Mouse (Mus musculus) kidney, embryonic 15.5 days (tissue): Measurements from ENCODE around the gene BC052040. TPM values are rescaled to one million over a fixed set of nuclear protein-coding genes. Genes with fewer than 3 reads are reported as not detected.

Source experiments
- ATAC-seq: fragments of 200-750 bp; cut with Nextera tagmentation; replicated peaks from 2 replicates; pipeline ENCODE4 v1.8.0; 2017; ENCODE audit warnings: moderate TSS enrichment; ENCODE audit not compliant: low FRiP score
- H3K27ac ChIP-seq: fragments of 300-500 bp; sonication (generic); 2 replicates; pipeline ENCODE4 v1.5.1; 2015; ENCODE audit warnings: mild to moderate bottlenecking, inconsistent platforms
- H3K27me3 ChIP-seq: fragments of 300-500 bp; sonication (generic); 2 replicates; pipeline ENCODE4 v1.6.1; 2015; ENCODE audit warnings: inconsistent platforms
- H3K36me3 ChIP-seq: fragments of 300-500 bp; sonication (generic); 2 replicates; pipeline ENCODE4 v1.6.1; 2015; ENCODE audit warnings: inconsistent platforms
- H3K4me1 ChIP-seq: fragments of 300-500 bp; sonication (generic); 2 replicates; pipeline ENCODE4 v1.6.1; 2015; ENCODE audit warnings: inconsistent platforms
- H3K4me2 ChIP-seq: fragments of 300-500 bp; sonication (generic); 2 replicates; pipeline ENCODE4 v1.6.1; 2015; ENCODE audit warnings: moderate library complexity, mild to moderate bottlenecking, inconsistent platforms
- H3K4me3 ChIP-seq: fragments of 300-500 bp; sonication (generic); replicated peaks from 2 replicates; pipeline ENCODE4 v1.5.1; 2015; ENCODE audit warnings: mild to moderate bottlenecking, inconsistent platforms
- H3K9ac ChIP-seq: fragments of 300-500 bp; sonication (generic); 2 replicates; pipeline ENCODE4 v1.6.1; 2015; ENCODE audit warnings: mild to moderate bottlenecking, inconsistent platforms
- H3K9me3 ChIP-seq: fragments of 300-500 bp; sonication (generic); replicated peaks from 2 replicates; pipeline ENCODE4 v1.6.1; 2016; ENCODE audit warnings: inconsistent platforms
- WGBS: fragments of 180-500 bp; shearing (Covaris S2); methylation state at CpG from one replicate; pipeline ENCODE4 v1.1.7; 2015; ENCODE audit warnings: mixed read lengths; 5-methylcytosine and 5-hydroxymethylcytosine counted together
- polyA plus RNA-seq: library from polyadenylated mRNA; unstranded; fragments of >200 nt; fragmentation: Nextera tagmentation; extraction: Ambion mirVana; gene quantifications from 2 replicates; pipeline ENCODE4 v1.2.1, GENCODE M21; 2015

BC052040 gene
- polyA plus RNA-seq, 1 experiment from 2014 or later: 18.8 TPM

DNA sequence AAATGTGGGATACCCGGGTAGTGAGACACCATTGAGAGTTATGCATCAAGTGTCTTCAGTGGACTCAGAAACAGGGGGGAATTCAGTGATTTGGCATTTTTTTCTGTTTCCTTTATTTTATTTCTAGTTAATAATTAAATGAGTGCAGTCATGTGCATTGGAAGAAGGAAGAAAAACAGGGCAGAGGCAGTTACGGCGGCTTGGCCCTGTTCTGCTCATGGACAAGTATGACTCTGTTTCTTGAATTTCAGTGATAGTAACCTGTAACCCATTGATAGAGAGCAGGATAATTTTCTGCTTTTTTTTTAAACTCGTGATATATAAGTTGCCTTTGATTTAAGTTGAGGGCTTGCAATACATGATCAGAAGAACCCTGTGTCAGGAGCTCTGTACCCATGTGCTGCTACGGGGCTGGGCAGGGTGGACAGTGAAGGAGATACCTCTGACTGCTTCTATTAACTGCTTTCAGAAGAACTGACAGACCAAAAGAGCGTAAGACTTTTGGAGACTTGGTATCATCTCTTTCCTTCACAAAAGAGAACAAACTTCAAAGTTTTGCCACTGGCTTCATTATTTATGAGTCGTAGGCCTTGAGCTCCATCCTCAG is 91.6 kb downstream of the BC052040 start:
- Histone ChIP-seq H3K9me3 (no peaks in the 10 kb centered on the region), H3K27ac (peak overlapping the region; percentile 71), H3K9ac (no peak overlapping the region), H3K4me1 (peaks cover 10% of the 10 kb centered on the region), H3K36me3 (no peaks in the 10 kb centered on the region), H3K4me2 (no peak overlapping the region), H3K4me3 (no peak overlapping the region), H3K27me3 (no peaks in the 10 kb centered on the region)
- WGBS: 69% methylated on average over 7 of the region's 7 CpGs
- peak; percentile 86 for ATAC-seq

DNA sequence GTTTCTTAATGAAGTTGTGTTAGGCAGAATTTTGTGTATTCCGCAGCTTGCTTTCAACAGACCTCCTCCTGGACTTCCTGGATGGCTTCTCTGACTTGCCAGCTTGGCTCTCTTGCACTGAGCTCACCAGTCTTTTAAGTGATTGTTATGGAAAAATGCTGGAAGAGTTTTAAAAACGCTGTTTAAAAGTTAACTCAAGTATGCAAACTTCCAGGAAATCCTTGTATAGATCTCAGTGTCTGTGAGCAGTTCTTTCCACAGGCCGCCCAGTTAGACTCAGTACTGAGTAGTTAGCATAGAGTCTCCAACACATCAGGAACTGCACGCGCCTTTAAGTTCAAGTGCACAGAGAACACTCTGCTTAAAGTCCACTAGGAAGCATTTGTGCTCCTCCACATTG is 97.3 kb downstream of the BC052040 start:
- no peaks in the 10 kb centered on the region for H3K27me3 ChIP-seq
- no peak overlapping the region for H3K9ac ChIP-seq
- WGBS: 82% methylated on average over 5 of the region's 5 CpGs
- peaks cover 4% of the 10 kb centered on the region for H3K4me1 ChIP-seq
- no peak for ATAC-seq
- H3K27ac ChIP-seq: no peak overlapping the region
- no peak overlapping the region for H3K4me2 ChIP-seq
- H3K9me3 ChIP-seq: no peaks in the 10 kb centered on the region
- H3K36me3 ChIP-seq: no peaks in the 10 kb centered on the region
- no peak overlapping the region for H3K4me3 ChIP-seq

DNA sequence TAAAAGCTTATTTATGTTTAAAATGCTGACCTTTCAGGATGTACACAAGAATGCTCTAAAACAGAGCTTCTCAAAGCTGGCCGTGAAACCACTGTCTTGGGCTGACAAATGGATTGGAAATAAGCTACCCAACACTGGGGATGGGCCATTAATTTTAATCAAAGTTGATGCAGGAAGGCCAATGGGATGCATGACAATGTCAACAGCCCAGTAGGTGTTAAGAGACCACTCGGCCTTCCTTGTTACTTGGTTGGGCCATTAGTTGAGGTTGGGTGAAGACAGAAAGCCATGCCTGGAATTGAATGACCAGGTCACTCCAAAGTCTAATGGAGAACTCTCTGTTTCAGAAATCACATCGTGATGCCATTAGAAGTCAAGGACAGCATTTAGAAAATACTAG is 103.7 kb downstream of the BC052040 start:
- no peaks in the 10 kb centered on the region; the same call in 1 of the 2 replicates for H3K36me3 ChIP-seq
- no peaks in the 10 kb centered on the region for H3K27me3 ChIP-seq
- no peaks in the 10 kb centered on the region for H3K9me3 ChIP-seq
- no peak overlapping the region for H3K9ac ChIP-seq
- ATAC-seq: peak; percentile 85
- 28% methylated on average over 3 of the region's 3 CpGs for WGBS
- H3K4me3 ChIP-seq: no peak overlapping the region
- peaks cover 17% of the 10 kb centered on the region; the same call in 1 of the 2 replicates for H3K4me1 ChIP-seq
- H3K4me2 ChIP-seq: no peak overlapping the region
- H3K27ac ChIP-seq: no peak overlapping the region

- H3K27me3 ChIP-seq: no peaks in the 10 kb centered on the region
- H3K4me2 ChIP-seq: no peak overlapping the region
- 0 out of 2 replicates have a peak overlapping the region, but pooled peaks have one; percentile 27 for H3K27ac ChIP-seq
- no peaks in the 10 kb centered on the region for H3K9me3 ChIP-seq
- no peak overlapping the region for H3K9ac ChIP-seq
- H3K4me1 ChIP-seq: peaks cover 17% of the 10 kb centered on the region; the same call in 1 of the 2 replicates
- H3K4me3 ChIP-seq: no peak overlapping the region
- 91% methylated on average over 4 of the region's 4 CpGs for WGBS
- H3K36me3 ChIP-seq: peaks cover 4% of the 10 kb centered on the region; the same call in 1 of the 2 replicates
- no peak for ATAC-seq
These were observed 106.1 kb downstream of the BC052040 start for GRCm38 (mm10) chr2:115687612-115688011.

GRCm38 (mm10) chr2:115688282-115688681 is 106.8 kb downstream of the BC052040 start:
- Histone ChIP-seq H3K4me1 (peaks cover 17% of the 10 kb centered on the region; the same call in 1 of the 2 replicates), H3K4me3 (no peak overlapping the region), H3K27ac (0 out of 2 replicates have a peak overlapping the region, but pooled peaks have one; percentile 27), H3K27me3 (no peaks in the 10 kb centered on the region), H3K36me3 (peaks cover 4% of the 10 kb centered on the region; the same call in 1 of the 2 replicates), H3K9me3 (no peaks in the 10 kb centered on the region), H3K4me2 (no peak overlapping the region), H3K9ac (no peak overlapping the region)
- peak; percentile 79 for ATAC-seq
- WGBS: 62% methylated on average over 6 of the region's 6 CpGs

- H3K36me3 ChIP-seq: peaks cover 7% of the 10 kb centered on the region; the same call in 1 of the 2 replicates
- H3K27ac ChIP-seq: no peak overlapping the region
- H3K4me3 ChIP-seq: no peak overlapping the region
- H3K4me2 ChIP-seq: no peak overlapping the region
- no peaks in the 10 kb centered on the region for H3K9me3 ChIP-seq
- H3K4me1 ChIP-seq: no peaks in the 10 kb centered on the region
- no peaks in the 10 kb centered on the region for H3K27me3 ChIP-seq
- H3K9ac ChIP-seq: no peak overlapping the region
- no peak for ATAC-seq
- WGBS: 85% methylated on average over 3 of the region's 3 CpGs
These were observed 112.3 kb downstream of the BC052040 start for GRCm38 (mm10) chr2:115693841-115694240.

DNA sequence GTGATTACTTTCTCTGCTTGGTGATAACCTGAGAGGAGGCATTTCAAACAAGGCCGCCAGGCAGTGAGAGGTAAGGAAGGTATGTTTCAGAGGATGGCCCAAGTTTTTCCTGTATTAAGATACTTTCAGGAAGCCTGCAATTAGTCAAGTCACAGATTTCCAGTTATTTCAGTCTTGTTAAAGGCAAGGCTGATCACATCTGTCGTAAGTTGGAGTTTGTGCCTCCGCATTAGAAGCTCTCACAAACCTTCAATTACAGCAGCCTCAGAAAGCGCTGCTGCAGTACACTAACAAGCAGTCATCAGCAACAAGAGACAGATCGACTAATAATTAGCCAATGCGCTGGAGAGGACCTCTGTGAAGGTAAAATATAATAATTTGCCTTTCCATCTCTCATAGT is 112.9 kb downstream of the BC052040 start:
- H3K27me3 ChIP-seq: no peaks in the 10 kb centered on the region
- no peak overlapping the region for H3K27ac ChIP-seq
- no peaks in the 10 kb centered on the region for H3K4me1 ChIP-seq
- no peak overlapping the region for H3K9ac ChIP-seq
- H3K4me3 ChIP-seq: no peak overlapping the region
- H3K9me3 ChIP-seq: no peaks in the 10 kb centered on the region
- WGBS: 86% methylated on average over 6 of the region's 6 CpGs
- peaks cover 7% of the 10 kb centered on the region; the same call in 1 of the 2 replicates for H3K36me3 ChIP-seq
- H3K4me2 ChIP-seq: no peak overlapping the region
- ATAC-seq: no peak

- WGBS: 77% methylated on average over 5 of the region's 5 CpGs
- H3K9me3 ChIP-seq: no peaks in the 10 kb centered on the region
- H3K9ac ChIP-seq: no peak overlapping the region
- no peak for ATAC-seq
- no peak overlapping the region for H3K27ac ChIP-seq
- no peak overlapping the region for H3K4me2 ChIP-seq
- no peak overlapping the region for H3K4me3 ChIP-seq
- 0 out of 2 replicates have a peak, but pooled peaks cover 2% of the 10 kb centered on the region for H3K4me1 ChIP-seq
- H3K27me3 ChIP-seq: no peaks in the 10 kb centered on the region
- peaks cover 6% of the 10 kb centered on the region; the same call in 1 of the 2 replicates for H3K36me3 ChIP-seq
These were observed 117.5 kb downstream of the BC052040 start for GRCm38 (mm10) chr2:115699032-115699431.

DNA sequence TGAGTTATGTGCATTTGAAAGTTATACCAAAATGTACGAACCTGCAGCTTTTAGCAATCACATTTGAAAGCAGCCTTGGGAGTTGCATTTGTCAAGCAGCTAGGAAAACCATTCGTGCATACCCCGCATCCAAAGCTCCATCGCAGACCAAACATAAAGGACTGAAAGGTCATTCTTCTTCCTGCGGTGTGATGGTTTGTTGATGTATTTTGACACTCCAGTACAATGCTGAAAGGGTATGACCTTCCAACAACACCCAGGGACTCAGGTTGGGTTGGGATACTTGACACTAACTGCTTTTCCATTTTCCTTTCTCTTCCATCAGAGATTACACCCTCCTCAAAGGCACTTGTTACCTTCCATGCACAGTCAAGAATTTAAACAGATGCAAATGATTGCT is 121.1 kb downstream of the BC052040 start:
- 38% methylated on average over 5 of the region's 5 CpGs for WGBS
- peaks cover 6% of the 10 kb centered on the region; the same call in 1 of the 2 replicates for H3K36me3 ChIP-seq
- no peak overlapping the region for H3K27ac ChIP-seq
- H3K4me1 ChIP-seq: 0 out of 2 replicates have a peak, but pooled peaks cover 2% of the 10 kb centered on the region
- H3K27me3 ChIP-seq: no peaks in the 10 kb centered on the region
- H3K9me3 ChIP-seq: no peaks in the 10 kb centered on the region
- no peak overlapping the region for H3K4me3 ChIP-seq
- H3K4me2 ChIP-seq: no peak overlapping the region
- no peak overlapping the region for H3K9ac ChIP-seq
- ATAC-seq: no peak

DNA sequence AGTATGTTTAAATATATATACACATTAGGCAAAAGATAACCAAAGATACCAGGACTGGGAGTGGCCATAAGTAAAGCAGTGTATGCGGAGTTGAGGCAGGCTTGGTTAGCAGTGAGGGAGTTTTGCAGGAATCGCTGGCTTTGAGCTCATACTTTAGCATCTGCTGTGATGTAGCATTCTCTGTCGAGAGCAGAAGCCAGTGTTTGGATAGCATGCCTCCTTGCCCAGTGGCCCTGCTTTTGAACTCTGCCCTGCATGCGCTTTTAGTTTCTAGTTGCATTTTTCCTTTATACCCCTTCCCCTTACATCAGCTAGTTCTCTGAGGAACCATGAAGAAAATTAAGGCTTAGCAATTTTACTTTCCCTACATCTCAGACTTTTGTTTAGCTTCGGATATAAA is 136.0 kb downstream of the BC052040 start:
- H3K27ac ChIP-seq: peak overlapping the region; percentile 88
- no peaks in the 10 kb centered on the region for H3K27me3 ChIP-seq
- no peak overlapping the region for H3K4me2 ChIP-seq
- 19% methylated on average over 5 of the region's 5 CpGs for WGBS
- no peak overlapping the region for H3K4me3 ChIP-seq
- ATAC-seq: peak; percentile 34; the same call in 1 of the 2 replicates
- peaks cover 10% of the 10 kb centered on the region for H3K9me3 ChIP-seq
- no peak overlapping the region for H3K9ac ChIP-seq
- H3K4me1 ChIP-seq: peaks cover 15% of the 10 kb centered on the region
- peaks cover 16% of the 10 kb centered on the region for H3K36me3 ChIP-seq

DNA sequence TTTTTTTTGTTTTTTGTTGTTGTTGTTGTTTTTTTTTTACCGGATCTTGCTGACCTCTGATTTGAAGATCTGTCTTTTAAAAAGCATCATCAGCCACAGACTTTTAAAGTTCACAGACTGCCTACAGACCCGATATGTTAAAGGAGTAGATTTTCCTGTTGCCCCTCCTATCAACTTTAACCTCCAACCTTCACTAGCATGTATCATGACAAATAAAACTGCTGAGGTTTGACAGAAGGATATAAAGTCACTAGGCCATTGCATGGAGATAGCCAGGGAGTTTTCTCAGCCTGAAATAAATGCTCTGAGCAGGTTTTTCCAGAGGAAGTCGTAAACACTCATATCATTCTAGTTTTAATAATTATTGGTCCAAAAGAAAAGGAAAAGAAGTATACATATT is 136.5 kb downstream of the BC052040 start:
- peaks cover 16% of the 10 kb centered on the region for H3K36me3 ChIP-seq
- no peak overlapping the region for H3K4me2 ChIP-seq
- H3K4me1 ChIP-seq: peaks cover 17% of the 10 kb centered on the region
- WGBS: 16% methylated on average over 3 of the region's 3 CpGs
- ATAC-seq: peak; percentile 78
- H3K27me3 ChIP-seq: no peaks in the 10 kb centered on the region
- H3K9me3 ChIP-seq: peaks cover 10% of the 10 kb centered on the region
- no peak overlapping the region for H3K4me3 ChIP-seq
- H3K9ac ChIP-seq: no peak overlapping the region
- 0 out of 2 replicates have a peak overlapping the region, but pooled peaks have one; percentile 88 for H3K27ac ChIP-seq

DNA sequence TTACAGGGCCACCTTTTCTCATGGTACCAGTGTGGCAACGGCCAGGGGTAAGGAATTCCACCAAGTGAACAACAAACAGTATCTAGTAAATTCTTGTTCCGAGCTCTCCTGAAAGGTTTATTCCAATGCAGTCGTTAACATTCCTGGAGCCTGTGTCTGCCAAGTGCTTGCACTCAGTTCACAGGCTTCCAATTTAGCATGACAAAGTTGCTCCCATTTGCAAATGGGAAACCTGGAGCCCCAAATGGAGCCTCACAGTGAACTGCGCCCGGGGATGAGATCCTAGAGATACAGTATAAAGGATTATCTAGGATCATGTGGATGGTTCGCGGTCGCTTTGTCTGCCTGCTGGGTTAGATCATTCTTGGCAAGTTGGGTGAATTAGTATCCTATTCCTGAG is 141.9 kb downstream of the BC052040 start:
- Histone ChIP-seq H3K4me3 (no peak overlapping the region), H3K4me2 (no peak overlapping the region), H3K4me1 (peaks cover 23% of the 10 kb centered on the region), H3K9ac (no peak overlapping the region), H3K9me3 (peaks cover 10% of the 10 kb centered on the region), H3K27ac (peak overlapping the region; percentile 29; the same call in 1 of the 2 replicates), H3K36me3 (peaks cover 23% of the 10 kb centered on the region), H3K27me3 (no peaks in the 10 kb centered on the region)
- no peak for ATAC-seq
- WGBS: 43% methylated on average over 8 of the region's 8 CpGs
